Mouse (Mus musculus): ENCODE data around the gene Myo6. TPM values are rescaled to one million over a fixed set of nuclear protein-coding genes. Genes with fewer than 3 reads are reported as not detected.

Gene Myo6
- polyA plus RNA-seq, 1 experiment, result 36.8 TPM

- no peaks in the 10 kb centered on the region for H3K27me3 ChIP-seq (ENCODE audit: control insufficient read depth, insufficient read depth, low read length)
- peaks cover 11% of the 10 kb centered on the region; the same call in 1 of the 2 replicates for H3K4me1 ChIP-seq (ENCODE audit: control insufficient read depth, insufficient read depth, insufficient read length, low read length)
- TF ChIP-seq POLR2A (IDR thresholded peaks at IDR 0.05; ENCODE audit: low read depth, low read length) (no peak), CTCF (IDR thresholded peaks at IDR 0.05; ENCODE audit: extremely low read depth, insufficient read length, insufficient replicate concordance, low read depth, low read length) (no peak)
- H3K27ac ChIP-seq (ENCODE audit: insufficient read depth, low read depth, low read length), result no peak overlapping the region
- H3K4me3 ChIP-seq (ENCODE audit: low read depth, low read length), result no peak overlapping the region
- WGBS, result 86% methylated on average over 9 of the region's 9 CpGs
- no peaks in the 10 kb centered on the region for H3K36me3 ChIP-seq (ENCODE audit: control insufficient read depth, insufficient read depth, low read length)
Observed at GRCm38 (mm10) chr9:80169551-80169950, 4.7 kb downstream of the Myo6 start.

- no peak overlapping the region for H3K4me3 ChIP-seq (ENCODE audit: low read depth, low read length)
- peaks cover 11% of the 10 kb centered on the region; the same call in 1 of the 2 replicates for H3K4me1 ChIP-seq (ENCODE audit: control insufficient read depth, insufficient read depth, insufficient read length, low read length)
- no peaks in the 10 kb centered on the region; the same call in 1 of the 2 replicates for H3K36me3 ChIP-seq (ENCODE audit: control insufficient read depth, insufficient read depth, low read length)
- TF ChIP-seq CTCF (IDR thresholded peaks at IDR 0.05; ENCODE audit: extremely low read depth, insufficient read length, insufficient replicate concordance, low read depth, low read length), result no peak
- no peak for TF ChIP-seq POLR2A (IDR thresholded peaks at IDR 0.05; ENCODE audit: low read depth, low read length)
- H3K27me3 ChIP-seq (ENCODE audit: control insufficient read depth, insufficient read depth, low read length), result no peaks in the 10 kb centered on the region
- H3K27ac ChIP-seq (ENCODE audit: insufficient read depth, low read depth, low read length), result no peak overlapping the region
Observed at GRCm38 (mm10) chr9:80171241-80171640, 6.4 kb downstream of the Myo6 start.

DNA sequence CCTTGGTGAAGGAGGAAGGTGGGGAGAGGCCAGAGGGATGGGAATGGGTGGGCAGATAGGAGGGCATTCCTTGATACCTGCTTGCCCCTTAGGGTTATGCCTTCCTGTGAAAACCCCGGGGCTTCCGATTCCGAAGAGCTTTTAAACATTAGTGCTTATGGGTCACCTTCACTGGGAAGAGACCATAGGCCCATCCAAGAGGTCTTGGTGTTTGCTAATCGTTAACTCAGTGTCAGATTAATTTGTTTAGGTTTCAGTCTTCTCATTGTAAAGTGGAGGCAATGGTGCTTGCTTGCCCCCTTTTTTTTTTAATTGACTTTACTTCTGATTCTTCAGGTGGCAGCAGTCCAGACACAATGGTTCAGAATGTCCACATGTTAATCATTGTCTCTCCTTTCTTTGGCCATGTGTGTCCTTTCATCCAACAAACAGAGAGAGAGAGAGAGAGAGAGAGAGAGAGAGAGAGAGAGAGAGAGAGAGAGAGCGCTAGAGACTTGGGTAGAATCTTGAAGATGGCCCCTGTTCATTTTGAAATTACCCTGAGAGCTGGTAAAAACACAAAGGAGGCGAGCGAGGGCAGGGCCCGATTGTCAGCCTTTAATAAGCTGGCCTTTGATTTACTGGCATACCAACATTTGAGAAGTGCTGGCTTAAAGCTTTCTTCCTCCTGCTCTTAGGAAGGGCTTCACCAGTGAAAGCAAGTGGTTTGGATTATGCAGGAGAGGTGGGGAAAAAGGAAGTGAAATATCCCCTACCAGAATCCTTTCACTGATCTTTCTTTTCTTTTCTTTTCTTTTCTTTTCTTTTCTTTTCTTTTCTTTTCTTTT lies 7.8 kb downstream of the Myo6 start:
- peaks cover 18% of the 10 kb centered on the region for H3K4me1 ChIP-seq (ENCODE audit: control insufficient read depth, insufficient read depth, insufficient read length, low read length)
- H3K4me3 ChIP-seq (ENCODE audit: low read depth, low read length), result no peak overlapping the region
- peak overlapping the region; percentile 24; the same call in 1 of the 2 replicates for H3K27ac ChIP-seq (ENCODE audit: insufficient read depth, low read depth, low read length)
- no peaks in the 10 kb centered on the region; the same call in 1 of the 2 replicates for H3K36me3 ChIP-seq (ENCODE audit: control insufficient read depth, insufficient read depth, low read length)
- TF ChIP-seq POLR2A (IDR thresholded peaks at IDR 0.05; ENCODE audit: low read depth, low read length), result no peak
- no peak for TF ChIP-seq CTCF (IDR thresholded peaks at IDR 0.05; ENCODE audit: extremely low read depth, insufficient read length, insufficient replicate concordance, low read depth, low read length)
- H3K27me3 ChIP-seq (ENCODE audit: control insufficient read depth, insufficient read depth, low read length), result no peaks in the 10 kb centered on the region
- WGBS, result 26% methylated on average over 8 of the region's 8 CpGs

GRCm38 (mm10) chr9:80173629-80174028 lies 8.8 kb downstream of the Myo6 start:
- no peaks in the 10 kb centered on the region; the same call in 1 of the 2 replicates for H3K36me3 ChIP-seq (ENCODE audit: control insufficient read depth, insufficient read depth, low read length)
- peaks cover 18% of the 10 kb centered on the region for H3K4me1 ChIP-seq (ENCODE audit: control insufficient read depth, insufficient read depth, insufficient read length, low read length)
- no peaks in the 10 kb centered on the region for H3K27me3 ChIP-seq (ENCODE audit: control insufficient read depth, insufficient read depth, low read length)
- H3K27ac ChIP-seq (ENCODE audit: insufficient read depth, low read depth, low read length), result no peak overlapping the region
- H3K4me3 ChIP-seq (ENCODE audit: low read depth, low read length), result no peak overlapping the region
- 77% methylated on average over 9 of the region's 9 CpGs for WGBS
- no peak for TF ChIP-seq CTCF (IDR thresholded peaks at IDR 0.05; ENCODE audit: extremely low read depth, insufficient read length, insufficient replicate concordance, low read depth, low read length)
- no peak for TF ChIP-seq POLR2A (IDR thresholded peaks at IDR 0.05; ENCODE audit: low read depth, low read length)

- 18% methylated on average over 13 of the region's 13 CpGs for WGBS
- Histone ChIP-seq H3K27me3 (ENCODE audit: control insufficient read depth, insufficient read depth, low read length) (no peaks in the 10 kb centered on the region), H3K4me1 (ENCODE audit: control insufficient read depth, insufficient read depth, insufficient read length, low read length) (peaks cover 25% of the 10 kb centered on the region), H3K4me3 (ENCODE audit: low read depth, low read length) (peak overlapping the region; percentile 17), H3K27ac (ENCODE audit: insufficient read depth, low read depth, low read length) (peak overlapping the region; percentile 88), H3K36me3 (ENCODE audit: control insufficient read depth, insufficient read depth, low read length) (no peaks in the 10 kb centered on the region; the same call in 1 of the 2 replicates)
- TF ChIP-seq POLR2A (IDR thresholded peaks at IDR 0.05; ENCODE audit: low read depth, low read length) (no peak), CTCF (IDR thresholded peaks at IDR 0.05; ENCODE audit: extremely low read depth, insufficient read length, insufficient replicate concordance, low read depth, low read length) (no peak)
Observed at GRCm38 (mm10) chr9:80176696-80177478, 12.1 kb downstream of the Myo6 start.

- Histone ChIP-seq H3K27me3 (ENCODE audit: control insufficient read depth, insufficient read depth, low read length) (no peaks in the 10 kb centered on the region), H3K4me1 (ENCODE audit: control insufficient read depth, insufficient read depth, insufficient read length, low read length) (peaks cover 22% of the 10 kb centered on the region), H3K27ac (ENCODE audit: insufficient read depth, low read depth, low read length) (no peak overlapping the region), H3K4me3 (ENCODE audit: low read depth, low read length) (no peak overlapping the region), H3K36me3 (ENCODE audit: control insufficient read depth, insufficient read depth, low read length) (peaks cover 2% of the 10 kb centered on the region; the same call in 1 of the 2 replicates)
- no peak for TF ChIP-seq POLR2A (IDR thresholded peaks at IDR 0.05; ENCODE audit: low read depth, low read length)
- TF ChIP-seq CTCF (IDR thresholded peaks at IDR 0.05; ENCODE audit: extremely low read depth, insufficient read length, insufficient replicate concordance, low read depth, low read length), result no peak
- WGBS, result 68% methylated on average over 2 of the region's 2 CpGs
Observed at GRCm38 (mm10) chr9:80178670-80179069, 13.8 kb downstream of the Myo6 start.

GRCm38 (mm10) chr9:80179688-80180087 lies 14.9 kb downstream of the Myo6 start:
- H3K27ac ChIP-seq (ENCODE audit: insufficient read depth, low read depth, low read length), result no peak overlapping the region
- no peak overlapping the region for H3K4me3 ChIP-seq (ENCODE audit: low read depth, low read length)
- no peak for TF ChIP-seq CTCF (IDR thresholded peaks at IDR 0.05; ENCODE audit: extremely low read depth, insufficient read length, insufficient replicate concordance, low read depth, low read length)
- no peak for TF ChIP-seq POLR2A (IDR thresholded peaks at IDR 0.05; ENCODE audit: low read depth, low read length)
- peaks cover 2% of the 10 kb centered on the region; the same call in 1 of the 2 replicates for H3K36me3 ChIP-seq (ENCODE audit: control insufficient read depth, insufficient read depth, low read length)
- H3K27me3 ChIP-seq (ENCODE audit: control insufficient read depth, insufficient read depth, low read length), result no peaks in the 10 kb centered on the region
- WGBS, result 83% methylated on average over 4 of the region's 4 CpGs
- H3K4me1 ChIP-seq (ENCODE audit: control insufficient read depth, insufficient read depth, insufficient read length, low read length), result peaks cover 22% of the 10 kb centered on the region
